Mouse (Mus musculus): ENCODE data around the gene Srd5a1.

GRCm38 (mm10) chr13:69530156-69530555 is 81.1 kb downstream of the Srd5a1 start:
- TF ChIP-seq CTCF (IDR thresholded peaks at IDR 0.05; ENCODE audit: low read depth, low read length) (no peak), POLR2A (IDR thresholded peaks at IDR 0.05; ENCODE audit: extremely low read depth, insufficient read depth, low read length) (no peak)
